Mouse (Mus musculus): ENCODE data around the gene Gm13694. TPM values are rescaled to one million over a fixed set of nuclear protein-coding genes. Genes with fewer than 3 reads are reported as not detected.
"Not testable (repeated sequence)": the region's sequence is repeated elsewhere in the genome, so short reads cannot be mapped to it uniquely, and the experiment has no call there.

Gm13694 gene
- not detected in 2 replicates for polyA plus RNA-seq (2016; fragmentation: Nextera tagmentation; extraction: Ambion mirVana)

- H3K4me1 ChIP-seq; H3K27me3 ChIP-seq (ENCODE audit: insufficient read depth, poor library complexity, severe bottlenecking); H3K4me3 ChIP-seq; H3K9me3 ChIP-seq; DNase-seq (ENCODE audit: low spot score); H3K36me3 ChIP-seq; H3K27ac ChIP-seq: not testable (repeated sequence)
- no CpG with 5 or more reads among the region's 6 CpGs for WGBS
Measured at GRCm38 (mm10) chr2:83978633-83979032, at the start of gene Gm13694. TSS of gene Gm13694 (plus strand) at chr2:83978933.

GRCm38 (mm10) chr2:83929478-83930088 is 49.1 kb upstream of the Gm13694 start:
- no peak for DNase-seq (ENCODE audit: low spot score)
- no peak overlapping the region for H3K27ac ChIP-seq
- no peak overlapping the region for H3K4me3 ChIP-seq
- no peaks in the 10 kb centered on the region for H3K4me1 ChIP-seq
- H3K27me3 ChIP-seq (ENCODE audit: insufficient read depth, poor library complexity, severe bottlenecking), result no peaks in the 10 kb centered on the region
- no peaks in the 10 kb centered on the region for H3K9me3 ChIP-seq
- H3K36me3 ChIP-seq, result no peaks in the 10 kb centered on the region
- WGBS, result 67% methylated on average over 2 of the region's 2 CpGs

GRCm38 (mm10) chr2:83940931-83941361 is 37.8 kb upstream of the Gm13694 start, which contains the start of gene Zswim2:
TSS of gene Zswim2 (minus strand) at chr2:83941228.
- H3K9me3 ChIP-seq, result no peaks in the 10 kb centered on the region
- no peaks in the 10 kb centered on the region for H3K27me3 ChIP-seq (ENCODE audit: insufficient read depth, poor library complexity, severe bottlenecking)
- peak; percentile 81 for DNase-seq (ENCODE audit: low spot score)
- WGBS, result 2% methylated on average over 20 of the region's 20 CpGs
- peaks cover 4% of the 10 kb centered on the region for H3K4me1 ChIP-seq
- H3K4me3 ChIP-seq, result peak within 1 kb of the TSS; percentile 52
- H3K36me3 ChIP-seq, result no peaks in the 10 kb centered on the region
- no peak within 1 kb of the TSS for H3K27ac ChIP-seq

GRCm38 (mm10) chr2:83941378-83941777 is 37.4 kb upstream of the Gm13694 start:
- Histone ChIP-seq H3K27me3 (ENCODE audit: insufficient read depth, poor library complexity, severe bottlenecking) (no peaks in the 10 kb centered on the region), H3K9me3 (no peaks in the 10 kb centered on the region), H3K27ac (no peak overlapping the region), H3K4me3 (peak overlapping the region; percentile 52), H3K4me1 (peaks cover 4% of the 10 kb centered on the region), H3K36me3 (no peaks in the 10 kb centered on the region)
- DNase-seq (ENCODE audit: low spot score), result no peak
- WGBS, result 53% methylated on average over 3 of the region's 3 CpGs

GRCm38 (mm10) chr2:83941792-83942191 is 36.9 kb upstream of the Gm13694 start:
- no peaks in the 10 kb centered on the region for H3K27me3 ChIP-seq (ENCODE audit: insufficient read depth, poor library complexity, severe bottlenecking)
- H3K4me1 ChIP-seq, result peaks cover 4% of the 10 kb centered on the region
- DNase-seq (ENCODE audit: low spot score), result no peak
- no peaks in the 10 kb centered on the region for H3K9me3 ChIP-seq
- no peak overlapping the region for H3K4me3 ChIP-seq
- no peak overlapping the region for H3K27ac ChIP-seq
- no peaks in the 10 kb centered on the region for H3K36me3 ChIP-seq
- WGBS, result 38% methylated on average over 4 of the region's 4 CpGs

GRCm38 (mm10) chr2:83955393-83955792 is 23.3 kb upstream of the Gm13694 start, which contains the start of gene Gm13698:
TSS of gene Gm13698 (plus strand) at chr2:83955693.
- H3K27me3 ChIP-seq (ENCODE audit: insufficient read depth, poor library complexity, severe bottlenecking); H3K36me3 ChIP-seq; H3K4me3 ChIP-seq; DNase-seq (ENCODE audit: low spot score); H3K9me3 ChIP-seq; H3K27ac ChIP-seq; H3K4me1 ChIP-seq: not testable (repeated sequence)
- no CpG with 5 or more reads among the region's 6 CpGs for WGBS

GRCm38 (mm10) chr2:83961203-83961602 is 17.5 kb upstream of the Gm13694 start, which contains the start of gene Gm13693:
TSS of gene Gm13693 (plus strand) at chr2:83961503.
- H3K36me3 ChIP-seq; H3K4me3 ChIP-seq; H3K27me3 ChIP-seq (ENCODE audit: insufficient read depth, poor library complexity, severe bottlenecking); H3K4me1 ChIP-seq; DNase-seq (ENCODE audit: low spot score); H3K9me3 ChIP-seq; H3K27ac ChIP-seq: not testable (repeated sequence)
- WGBS, result no CpG with 5 or more reads among the region's 6 CpGs

GRCm38 (mm10) chr2:83967013-83967412 is 11.7 kb upstream of the Gm13694 start, which contains the start of gene Gm13695:
TSS of gene Gm13695 (plus strand) at chr2:83967313.
- no CpG with 5 or more reads among the region's 6 CpGs for WGBS

GRCm38 (mm10) chr2:83972823-83973222 is 5.9 kb upstream of the Gm13694 start, which contains the start of gene Gm13696:
TSS of gene Gm13696 (plus strand) at chr2:83973123.
- H3K9me3 ChIP-seq; H3K4me1 ChIP-seq; H3K36me3 ChIP-seq; DNase-seq (ENCODE audit: low spot score); H3K27me3 ChIP-seq (ENCODE audit: insufficient read depth, poor library complexity, severe bottlenecking); H3K4me3 ChIP-seq; H3K27ac ChIP-seq: not testable (repeated sequence)
- no CpG with 5 or more reads among the region's 6 CpGs for WGBS

More at GRCm38 (mm10) chr2:83967013-83967412, 11.7 kb upstream of the Gm13694 start, which contains the start of gene Gm13695:
- not testable (repeated sequence) for H3K27ac ChIP-seq; H3K36me3 ChIP-seq; H3K27me3 ChIP-seq (ENCODE audit: insufficient read depth, poor library complexity, severe bottlenecking); H3K4me3 ChIP-seq; H3K4me1 ChIP-seq; H3K9me3 ChIP-seq; DNase-seq (ENCODE audit: low spot score)

- not testable (repeated sequence) for H3K9me3 ChIP-seq; H3K27me3 ChIP-seq (ENCODE audit: insufficient read depth, poor library complexity, severe bottlenecking); H3K4me3 ChIP-seq; DNase-seq (ENCODE audit: low spot score); H3K27ac ChIP-seq; H3K36me3 ChIP-seq; H3K4me1 ChIP-seq
- WGBS, result no CpG with 5 or more reads among the region's 6 CpGs
Measured at GRCm38 (mm10) chr2:83984443-83984842, 5.7 kb downstream of the Gm13694 start, which contains the start of gene Gm13697. TSS of gene Gm13697 (plus strand) at chr2:83984743.

GRCm38 (mm10) chr2:83990253-83990652 is 11.5 kb downstream of the Gm13694 start, which contains the start of gene Gm13691:
TSS of gene Gm13691 (plus strand) at chr2:83990553.
- no CpG with 5 or more reads among the region's 6 CpGs for WGBS
- H3K4me1 ChIP-seq, result not testable (repeated sequence)

GRCm38 (mm10) chr2:83993639-83994255 is 15.0 kb downstream of the Gm13694 start:
- not testable (repeated sequence) for H3K9me3 ChIP-seq; H3K4me1 ChIP-seq; H3K36me3 ChIP-seq; H3K4me3 ChIP-seq; H3K27me3 ChIP-seq (ENCODE audit: insufficient read depth, poor library complexity, severe bottlenecking); DNase-seq (ENCODE audit: low spot score); H3K27ac ChIP-seq
- WGBS, result 52% methylated on average over 8 of the region's 9 CpGs

More at GRCm38 (mm10) chr2:83990253-83990652, 11.5 kb downstream of the Gm13694 start, which contains the start of gene Gm13691:
- not testable (repeated sequence) for DNase-seq (ENCODE audit: low spot score); H3K27me3 ChIP-seq (ENCODE audit: insufficient read depth, poor library complexity, severe bottlenecking); H3K27ac ChIP-seq; H3K9me3 ChIP-seq; H3K4me3 ChIP-seq; H3K36me3 ChIP-seq

GRCm38 (mm10) chr2:83994526-83994925 is 15.8 kb downstream of the Gm13694 start:
- DNase-seq (ENCODE audit: low spot score); H3K27me3 ChIP-seq (ENCODE audit: insufficient read depth, poor library complexity, severe bottlenecking); H3K4me3 ChIP-seq; H3K9me3 ChIP-seq; H3K4me1 ChIP-seq; H3K36me3 ChIP-seq; H3K27ac ChIP-seq: not testable (repeated sequence)
- 71% methylated on average over 1 of the region's 3 CpGs for WGBS

Measured in heart, embryonic 10.5 days (tissue).